Mouse (Mus musculus) stomach, postnatal 0 days (tissue): Measurements from ENCODE around the gene Ctnna3.

Source experiments
- CTCF ChIP-seq: IDR thresholded peaks from 2 replicates; pipeline ENCODE4 v1.5.1; 2016; ENCODE audit warnings: antibody characterized with exemption, low read depth, mild to moderate bottlenecking, moderate library complexity
- EP300 ChIP-seq: optimal IDR thresholded peaks from 2 replicates; pipeline ENCODE3; 2016; ENCODE audit warnings: antibody characterized with exemption

DNA sequence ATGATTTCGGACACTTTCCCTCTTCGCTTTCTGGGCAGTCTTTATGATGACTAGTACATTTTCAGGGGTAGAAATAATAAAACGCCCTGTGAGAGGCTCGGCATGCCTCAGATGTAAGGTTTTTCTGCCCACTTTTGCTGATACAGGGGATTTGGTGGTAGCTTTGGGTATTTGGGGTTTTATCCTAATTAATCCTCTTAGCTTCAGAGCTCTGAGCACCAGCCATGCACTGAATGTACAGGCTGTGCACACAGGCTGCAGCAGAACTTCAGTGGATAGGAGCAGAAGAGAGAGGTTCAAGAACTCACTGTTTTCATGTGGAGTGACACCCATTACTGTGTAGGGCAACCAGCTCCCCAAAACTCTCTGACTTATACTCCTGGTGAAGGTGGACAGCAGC lies 1231.3 kb downstream of the Ctnna3 start:
- TF ChIP-seq CTCF: no peak
- no peak for TF ChIP-seq EP300
